ENCODE assay signal across 7 mouse cellular contexts in the genomic region with DNA sequence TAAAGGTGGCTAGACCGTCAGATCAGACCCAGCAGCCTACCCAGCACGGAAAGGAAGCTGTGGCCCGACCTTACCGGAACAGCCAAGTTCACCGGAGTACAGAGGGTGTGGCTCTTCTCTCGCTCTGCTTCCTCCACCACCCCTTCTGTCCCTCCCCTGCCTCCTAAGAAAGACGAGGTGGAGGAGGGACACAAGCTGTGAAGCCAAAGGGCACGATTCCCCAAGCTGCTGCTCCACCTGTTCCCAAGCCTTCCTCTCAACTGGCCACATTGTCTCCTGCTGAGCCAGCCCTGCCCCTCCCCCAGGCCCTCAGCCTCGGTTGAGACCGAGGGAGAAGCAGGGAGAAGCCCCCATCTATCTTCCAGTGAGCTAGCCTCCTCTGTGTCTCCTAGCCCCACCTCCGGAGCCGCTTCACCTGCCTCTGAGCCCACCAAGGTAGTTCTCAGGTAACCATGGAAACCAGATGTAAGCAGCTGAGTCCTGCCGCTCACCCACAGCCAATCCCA. TPM values are rescaled to one million over a fixed set of nuclear protein-coding genes. Genes with fewer than 3 reads are reported as not detected.
DNase-seq lines count a peak whose midpoint lies in the region; ATAC-seq and TF ChIP-seq lines count a peak whose summit lies in the region.

No protein-coding gene starts in this region.

- peak overlapping the region; percentile 71 for H3K4me3 ChIP-seq in E14TG2a.4 (replicated peaks; ENCODE audit: low read length)
- no peak overlapping the region for H3K4me3 ChIP-seq in hindbrain, embryonic 14.5 days (replicated peaks; ENCODE audit: low read length)
- no peak overlapping the region for H3K4me3 ChIP-seq in limb, embryonic 15.5 days
- no peak overlapping the region for H3K4me3 ChIP-seq in midbrain, embryonic 16.5 days (ENCODE audit: low read depth, low read length)

- ATAC-seq in hindbrain, embryonic 14.5 days (ENCODE audit: low FRiP score): 0 out of 2 replicates have a peak, but pooled peaks have one; percentile 3
- ATAC-seq in limb, embryonic 15.5 days (ENCODE audit: insufficient number of reproducible peaks, low FRiP score, low TSS enrichment, low read depth): no peak
- peak; percentile 40; the same call in 1 of the 2 replicates for ATAC-seq in midbrain, embryonic 16.5 days

- H3K9ac ChIP-seq in hindbrain, embryonic 14.5 days: peak overlapping the region; percentile 13; the same call in 1 of the 2 replicates
- H3K9ac ChIP-seq in limb, embryonic 15.5 days: no peak overlapping the region
- H3K9ac ChIP-seq in midbrain, embryonic 16.5 days (ENCODE audit: low read depth, low read length): 0 out of 2 replicates have a peak overlapping the region, but pooled peaks have one; percentile 46

- H3K27me3 ChIP-seq in E14TG2a.4 (ENCODE audit: insufficient read depth, low read length): peaks cover 18% of the 10 kb centered on the region
- H3K27me3 ChIP-seq in hindbrain, embryonic 14.5 days (ENCODE audit: control insufficient read depth, insufficient read depth, low read length): no peaks in the 10 kb centered on the region
- no peaks in the 10 kb centered on the region for H3K27me3 ChIP-seq in limb, embryonic 15.5 days
- H3K27me3 ChIP-seq in midbrain, embryonic 16.5 days (ENCODE audit: control insufficient read depth, insufficient read depth, low read depth, low read length): no peaks in the 10 kb centered on the region

- peaks cover 65% of the 10 kb centered on the region for H3K4me1 ChIP-seq in E14TG2a.4 (replicated peaks; ENCODE audit: low read depth, low read length)
- peaks cover 13% of the 10 kb centered on the region for H3K4me1 ChIP-seq in hindbrain, embryonic 14.5 days (replicated peaks; ENCODE audit: control insufficient read depth, insufficient read depth, low read length)
- peaks cover 14% of the 10 kb centered on the region for H3K4me1 ChIP-seq in limb, embryonic 15.5 days
- H3K4me1 ChIP-seq in midbrain, embryonic 16.5 days (ENCODE audit: control insufficient read depth, insufficient read depth, low read length): peaks cover 11% of the 10 kb centered on the region

- WGBS in hindbrain, embryonic 14.5 days: 12% methylated on average over 13 of the region's 13 CpGs
- WGBS in limb, embryonic 15.5 days: 23% methylated on average over 13 of the region's 13 CpGs
- WGBS in midbrain, embryonic 16.5 days: 14% methylated on average over 13 of the region's 13 CpGs

- peak; percentile 36 for DNase-seq in WW6 (ENCODE audit: low read depth, low spot score)
- peak; percentile 31 for DNase-seq in hindbrain, embryonic 14.5 days (ENCODE audit: low spot score)
- no peak for DNase-seq in adrenal gland, postnatal 10 days
- no peak for DNase-seq in cerebellum, adult 9-11 months

- no peak for TF ChIP-seq CTCF in E14TG2a.4 (conservative IDR thresholded peaks at IDR 0.05; ENCODE audit: low read length)

- H3K27ac ChIP-seq in hindbrain, embryonic 14.5 days: no peak overlapping the region
- H3K27ac ChIP-seq in limb, embryonic 15.5 days: no peak overlapping the region
- peak overlapping the region; percentile 66 for H3K27ac ChIP-seq in midbrain, embryonic 16.5 days (ENCODE audit: low read length)

- peaks cover 21% of the 10 kb centered on the region; the same call in 1 of the 2 replicates for H3K36me3 ChIP-seq in E14TG2a.4 (ENCODE audit: insufficient read depth, low read length)
- peaks cover 92% of the 10 kb centered on the region for H3K36me3 ChIP-seq in hindbrain, embryonic 14.5 days (replicated peaks; ENCODE audit: control insufficient read depth, insufficient read depth)
- peaks cover 30% of the 10 kb centered on the region for H3K36me3 ChIP-seq in limb, embryonic 15.5 days
- H3K36me3 ChIP-seq in midbrain, embryonic 16.5 days (ENCODE audit: control insufficient read depth, insufficient read depth, low read length): peaks cover 53% of the 10 kb centered on the region

- H3K9me3 ChIP-seq in E14TG2a.4 (ENCODE audit: low read length): no peaks in the 10 kb centered on the region
- no peaks in the 10 kb centered on the region for H3K9me3 ChIP-seq in hindbrain, embryonic 14.5 days (ENCODE audit: control insufficient read depth, low read length)
- no peaks in the 10 kb centered on the region for H3K9me3 ChIP-seq in limb, embryonic 15.5 days
- H3K9me3 ChIP-seq in midbrain, embryonic 16.5 days (replicated peaks; ENCODE audit: control insufficient read depth, low read length, poor library complexity, severe bottlenecking): no peaks in the 10 kb centered on the region

- H3K4me2 ChIP-seq in hindbrain, embryonic 14.5 days (replicated peaks): no peak overlapping the region
- peak overlapping the region; percentile 24; the same call in 1 of the 2 replicates for H3K4me2 ChIP-seq in limb, embryonic 15.5 days
- no peak overlapping the region for H3K4me2 ChIP-seq in midbrain, embryonic 16.5 days (ENCODE audit: low read length)

RNA-seq across cellular contexts. Expression of gene Mroh3, which starts 38.5 kb away (rescaled TPM):
- not detected in 2 replicates for polyA plus RNA-seq in hindbrain, embryonic 14.5 days (2014; fragmentation: Nextera tagmentation; extraction: Ambion mirVana)
- 0.40 TPM in 1 of 2 replicates, not detected in the other for polyA plus RNA-seq in limb, embryonic 15.5 days (2015; fragmentation: Nextera tagmentation; extraction: Ambion mirVana)
- not detected in 2 replicates for polyA plus RNA-seq in midbrain, embryonic 16.5 days (2015; fragmentation: Nextera tagmentation; extraction: Ambion mirVana)
- total RNA-seq in adrenal gland, postnatal 10 days (2021): not detected

RNA-seq across cellular contexts. Expression of gene Kif21b, which starts 43.0 kb away (rescaled TPM):
- 49.4 and 51.7 TPM in 2 replicates for polyA plus RNA-seq in hindbrain, embryonic 14.5 days (2014; fragmentation: Nextera tagmentation; extraction: Ambion mirVana)
- 2.1 and 2.6 TPM in 2 replicates for polyA plus RNA-seq in limb, embryonic 15.5 days (2015; fragmentation: Nextera tagmentation; extraction: Ambion mirVana)
- polyA plus RNA-seq in midbrain, embryonic 16.5 days (2015; fragmentation: Nextera tagmentation; extraction: Ambion mirVana): 47.9 and 55.7 TPM in 2 replicates
- total RNA-seq in adrenal gland, postnatal 10 days (2021): 1 to 10 TPM; 4.0 to 5.0 TPM

RNA-seq across cellular contexts. Expression of gene Inava, which starts 59.9 kb away (rescaled TPM):
- 2.6 and 2.8 TPM in 2 replicates for polyA plus RNA-seq in hindbrain, embryonic 14.5 days (2014; fragmentation: Nextera tagmentation; extraction: Ambion mirVana)
- 14.3 and 15.8 TPM in 2 replicates for polyA plus RNA-seq in limb, embryonic 15.5 days (2015; fragmentation: Nextera tagmentation; extraction: Ambion mirVana)
- 1.5 and 3.0 TPM in 2 replicates for polyA plus RNA-seq in midbrain, embryonic 16.5 days (2015; fragmentation: Nextera tagmentation; extraction: Ambion mirVana)
- total RNA-seq in adrenal gland, postnatal 10 days (2021): under 1 TPM in 1 of 2 experiments, not detected in 1; 0.30 TPM

Comparison
In these comparisons a context has a peak if more than half of its experiments do, and no peak if none do; other contexts are left out.
1. DNase-seq: peak in WW6 (single experiment) and hindbrain, embryonic 14.5 days (single experiment); none in adrenal gland, postnatal 10 days (single experiment) and cerebellum, adult 9-11 months (single experiment).
2. RNA of gene Kif21b, which starts 43.0 kb away (polyA plus RNA-seq): 49.4 to 51.7 TPM in hindbrain, embryonic 14.5 days and 47.9 to 55.7 TPM in midbrain, embryonic 16.5 days; 2.1 to 2.6 TPM in limb, embryonic 15.5 days; every median in the first group is over 10 times any median in the second.